Mouse (Mus musculus): ENCODE data around the gene Rbm14.

GRCm38 (mm10) chr19:4850281-4850680 lies 38.8 kb upstream of the Rbm14 start:
- TF ChIP-seq CTCF (IDR thresholded peaks at IDR 0.05; ENCODE audit: borderline replicate concordance, insufficient read depth, low read depth, low read length): no peak
- TF ChIP-seq POLR2A (IDR thresholded peaks at IDR 0.05; ENCODE audit: borderline replicate concordance, insufficient read depth, low read length): no peak

Measured in cerebellum, adult 2 months (tissue).